Mouse (Mus musculus): ENCODE data around the gene Mettl27. TPM values are rescaled to one million over a fixed set of nuclear protein-coding genes. Genes with fewer than 3 reads are reported as not detected.
"Not testable (repeated sequence)": the region's sequence is repeated elsewhere in the genome, so short reads cannot be mapped to it uniquely, and the experiment has no call there.

The Mettl27 gene
- polyA plus RNA-seq, 1 experiment, result 26.7 TPM

DNA sequence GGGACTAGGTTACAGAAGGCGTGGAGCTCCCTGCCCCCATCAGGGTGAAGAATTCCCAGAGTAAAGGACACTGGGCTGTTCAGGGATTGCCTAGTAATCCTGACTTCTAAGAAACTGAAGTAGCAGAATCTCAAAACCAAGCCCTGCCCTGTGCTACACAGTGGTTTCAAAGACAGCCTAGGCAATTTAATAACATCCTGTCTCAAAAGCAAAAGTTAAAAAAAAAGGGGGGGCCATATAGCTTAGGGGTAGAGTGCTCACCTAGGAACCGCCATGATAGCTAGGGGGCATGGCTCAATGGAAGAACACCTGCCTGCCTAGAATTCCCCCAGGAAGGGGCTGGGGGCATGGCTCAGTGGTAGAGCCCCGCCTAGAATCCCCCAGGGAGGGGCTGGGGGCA is 6.9 kb downstream of the Mettl27 start:
- Histone ChIP-seq H3K27me3 (ENCODE audit: control insufficient read depth, insufficient read depth, low read length) (no peaks in the 10 kb centered on the region), H3K27ac (ENCODE audit: control insufficient read depth, insufficient read depth, low read length) (peak overlapping the region; percentile 46), H3K36me3 (ENCODE audit: control insufficient read depth, insufficient read depth, low read length) (no peaks in the 10 kb centered on the region), H3K4me3 (ENCODE audit: control insufficient read depth, insufficient read depth, low read length) (no peak overlapping the region), H3K4me1 (replicated peaks; ENCODE audit: control insufficient read depth, insufficient read depth, low read length) (peaks cover 40% of the 10 kb centered on the region)
- TF ChIP-seq CTCF (IDR thresholded peaks at IDR 0.05; ENCODE audit: borderline replicate concordance, control insufficient read depth, extremely low read depth, insufficient read depth, low read length, poor library complexity) (no peak), POLR2A (IDR thresholded peaks at IDR 0.05; ENCODE audit: control insufficient read depth, extremely low read depth, insufficient read depth, low read length, poor library complexity) (no peak)
- WGBS, result 70% methylated on average over 3 of the region's 3 CpGs
- DNase-seq, result no peak

DNA sequence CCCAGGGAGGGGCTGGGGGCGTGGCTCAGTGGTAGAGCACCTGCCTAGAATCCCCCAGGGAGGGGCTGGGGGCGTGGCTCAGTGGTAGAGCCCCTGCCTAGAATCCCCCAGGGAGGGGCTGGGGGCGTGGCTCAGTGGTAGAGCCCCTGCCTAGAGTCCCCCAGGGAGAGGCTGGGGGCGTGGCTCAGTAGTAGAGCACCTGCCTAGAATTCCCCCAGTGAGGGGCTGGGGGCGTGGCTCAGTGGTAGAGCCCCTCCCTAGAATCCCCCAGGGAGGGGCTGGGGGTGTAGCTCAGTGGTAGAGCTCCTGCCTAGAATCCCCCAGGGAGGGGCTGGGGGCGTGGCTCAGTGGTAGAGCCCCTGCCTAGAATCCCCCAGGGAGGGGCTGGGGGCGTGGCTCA is 7.4 kb downstream of the Mettl27 start:
- not testable (repeated sequence) for H3K27me3 ChIP-seq (ENCODE audit: control insufficient read depth, insufficient read depth, low read length); DNase-seq; H3K4me3 ChIP-seq (ENCODE audit: control insufficient read depth, insufficient read depth, low read length); H3K27ac ChIP-seq (ENCODE audit: control insufficient read depth, insufficient read depth, low read length); H3K36me3 ChIP-seq (ENCODE audit: control insufficient read depth, insufficient read depth, low read length)
- H3K4me1 ChIP-seq (replicated peaks; ENCODE audit: control insufficient read depth, insufficient read depth, low read length), result peaks cover 42% of the 10 kb centered on the region
- WGBS, result 100% methylated on average over 4 of the region's 7 CpGs

DNA sequence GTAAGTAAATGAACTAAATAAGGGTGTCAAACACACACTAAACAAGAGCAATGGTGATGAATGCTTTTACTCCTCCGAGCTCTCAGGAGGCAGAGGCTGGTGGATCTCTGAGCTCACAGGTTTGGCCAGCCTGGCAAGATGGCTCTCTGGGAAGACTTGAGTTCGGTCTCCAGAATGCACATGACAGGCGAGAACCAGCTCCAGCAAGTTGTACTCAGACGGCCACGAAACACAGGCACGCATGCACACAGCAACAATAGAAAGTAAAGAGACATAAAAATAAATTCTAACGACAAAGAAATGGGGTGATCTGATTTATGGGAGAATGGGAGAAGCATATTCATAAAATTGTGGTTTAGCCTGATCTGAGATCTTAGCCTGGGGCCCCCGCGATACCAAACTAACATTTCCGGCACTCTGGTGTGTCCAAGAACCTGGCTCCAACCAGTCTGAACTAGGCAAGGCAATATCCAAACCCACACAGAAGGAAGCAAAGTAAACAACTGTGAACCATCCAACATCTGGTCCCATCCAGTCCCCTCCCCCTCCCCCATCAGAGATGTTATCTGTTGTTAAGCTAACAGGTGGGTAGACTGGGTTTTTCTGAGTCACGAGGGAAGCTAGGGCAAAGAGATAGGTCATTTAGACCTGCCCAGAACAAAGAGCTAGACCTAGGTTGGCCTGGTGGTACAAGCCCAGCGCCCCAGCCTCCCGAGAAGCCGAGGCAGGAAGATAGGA is 9.5 kb downstream of the Mettl27 start:
- 23% methylated on average over 14 of the region's 14 CpGs for WGBS
- TF ChIP-seq CTCF (IDR thresholded peaks at IDR 0.05; ENCODE audit: borderline replicate concordance, control insufficient read depth, extremely low read depth, insufficient read depth, low read length, poor library complexity) (no peak), POLR2A (IDR thresholded peaks at IDR 0.05; ENCODE audit: control insufficient read depth, extremely low read depth, insufficient read depth, low read length, poor library complexity) (no peak)
- Histone ChIP-seq H3K36me3 (ENCODE audit: control insufficient read depth, insufficient read depth, low read length) (no peaks in the 10 kb centered on the region), H3K4me3 (ENCODE audit: control insufficient read depth, insufficient read depth, low read length) (no peak overlapping the region), H3K4me1 (replicated peaks; ENCODE audit: control insufficient read depth, insufficient read depth, low read length) (peaks cover 56% of the 10 kb centered on the region), H3K27me3 (ENCODE audit: control insufficient read depth, insufficient read depth, low read length) (no peaks in the 10 kb centered on the region), H3K27ac (ENCODE audit: control insufficient read depth, insufficient read depth, low read length) (peak overlapping the region; percentile 58)
- peak; percentile 75 for DNase-seq

DNA sequence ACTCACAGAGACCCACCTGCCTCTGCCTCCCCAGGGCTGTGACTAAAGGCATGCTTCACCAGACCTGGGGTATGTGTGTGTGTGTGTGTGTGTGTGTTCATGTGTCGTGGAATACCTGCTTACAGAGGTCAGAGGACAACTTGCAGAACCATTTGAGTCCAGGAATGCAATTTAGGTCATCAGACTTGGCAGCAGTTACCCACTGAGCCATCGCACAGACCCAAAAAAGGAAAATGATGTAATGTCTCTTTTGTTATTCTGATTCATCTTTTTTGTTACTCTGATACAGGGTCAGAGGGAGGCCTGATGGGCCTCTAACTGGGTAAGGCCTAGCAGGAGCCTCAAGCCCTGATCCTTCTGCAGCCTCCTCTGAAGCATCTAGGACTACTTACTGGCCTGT is 10.6 kb downstream of the Mettl27 start:
- Histone ChIP-seq H3K36me3 (ENCODE audit: control insufficient read depth, insufficient read depth, low read length) (no peaks in the 10 kb centered on the region), H3K4me3 (ENCODE audit: control insufficient read depth, insufficient read depth, low read length) (no peak overlapping the region), H3K4me1 (replicated peaks; ENCODE audit: control insufficient read depth, insufficient read depth, low read length) (peaks cover 67% of the 10 kb centered on the region), H3K27ac (ENCODE audit: control insufficient read depth, insufficient read depth, low read length) (no peak overlapping the region; the same call in 1 of the 2 replicates), H3K27me3 (ENCODE audit: control insufficient read depth, insufficient read depth, low read length) (no peaks in the 10 kb centered on the region)
- 75% methylated on average over 2 of the region's 2 CpGs for WGBS
- no peak for TF ChIP-seq POLR2A (IDR thresholded peaks at IDR 0.05; ENCODE audit: control insufficient read depth, extremely low read depth, insufficient read depth, low read length, poor library complexity)
- TF ChIP-seq CTCF (IDR thresholded peaks at IDR 0.05; ENCODE audit: borderline replicate concordance, control insufficient read depth, extremely low read depth, insufficient read depth, low read length, poor library complexity), result no peak
- DNase-seq, result no peak

DNA sequence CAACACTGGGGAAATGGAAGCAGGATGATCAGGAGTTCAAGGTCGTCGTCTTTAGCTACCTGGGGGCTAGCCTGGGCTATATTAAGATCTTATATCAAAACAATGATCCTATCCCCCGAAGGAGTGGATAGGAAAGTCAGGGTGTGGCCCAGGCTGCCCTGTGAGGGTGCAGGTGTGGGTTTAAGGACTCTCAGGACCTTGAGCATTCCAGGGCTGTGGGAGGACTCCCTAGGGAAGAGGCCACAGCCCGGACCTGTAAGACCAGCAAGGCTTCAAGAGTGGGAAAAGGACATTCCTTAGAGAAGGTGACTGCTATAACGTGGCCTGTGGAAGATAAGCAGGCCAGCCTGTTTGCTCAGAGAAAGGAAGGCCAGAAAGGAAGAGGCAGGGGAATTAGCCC is 12.0 kb downstream of the Mettl27 start:
- Histone ChIP-seq H3K4me1 (replicated peaks; ENCODE audit: control insufficient read depth, insufficient read depth, low read length) (peaks cover 73% of the 10 kb centered on the region), H3K36me3 (ENCODE audit: control insufficient read depth, insufficient read depth, low read length) (no peaks in the 10 kb centered on the region), H3K4me3 (ENCODE audit: control insufficient read depth, insufficient read depth, low read length) (no peak overlapping the region), H3K27ac (ENCODE audit: control insufficient read depth, insufficient read depth, low read length) (no peak overlapping the region), H3K27me3 (ENCODE audit: control insufficient read depth, insufficient read depth, low read length) (no peaks in the 10 kb centered on the region)
- WGBS, result 90% methylated on average over 5 of the region's 5 CpGs
- no peak for TF ChIP-seq POLR2A (IDR thresholded peaks at IDR 0.05; ENCODE audit: control insufficient read depth, extremely low read depth, insufficient read depth, low read length, poor library complexity)
- no peak for TF ChIP-seq CTCF (IDR thresholded peaks at IDR 0.05; ENCODE audit: borderline replicate concordance, control insufficient read depth, extremely low read depth, insufficient read depth, low read length, poor library complexity)
- DNase-seq, result no peak

DNA sequence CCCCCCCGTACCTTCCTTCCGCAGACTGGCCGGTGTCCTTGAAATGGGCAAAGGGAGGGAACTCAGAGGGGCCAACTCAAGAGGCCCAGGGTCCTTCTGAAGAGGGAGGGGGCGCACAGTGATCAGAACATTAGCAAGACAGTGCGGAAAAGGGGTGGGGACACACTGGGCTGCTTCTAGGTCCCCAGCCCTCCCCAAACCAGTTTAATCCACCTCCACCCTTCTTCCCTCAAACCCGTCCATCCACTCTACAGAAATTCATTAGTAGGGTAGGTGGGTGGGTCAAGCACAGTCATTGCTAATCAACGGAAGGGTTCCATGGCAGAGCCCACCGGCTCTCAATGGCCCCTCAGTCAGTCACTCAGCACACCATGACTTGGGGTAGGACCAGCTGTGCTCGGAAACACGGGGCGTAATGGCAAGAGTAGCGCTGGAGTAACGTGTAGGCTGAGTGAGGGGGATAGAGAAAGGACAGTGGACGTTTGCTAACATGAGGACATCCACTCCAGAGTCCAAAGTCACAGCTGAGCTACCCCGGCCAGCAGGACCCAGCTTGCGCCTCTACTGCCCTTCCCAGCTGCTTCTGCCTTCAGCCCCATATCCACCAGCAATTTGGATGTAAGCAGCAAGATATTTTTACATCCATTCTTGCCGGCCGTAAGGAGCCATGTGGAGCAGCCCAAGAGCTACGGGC is 13.2 kb downstream of the Mettl27 start:
- WGBS, result 85% methylated on average over 19 of the region's 19 CpGs
- Histone ChIP-seq H3K27me3 (ENCODE audit: control insufficient read depth, insufficient read depth, low read length) (no peaks in the 10 kb centered on the region), H3K4me3 (ENCODE audit: control insufficient read depth, insufficient read depth, low read length) (peak overlapping the region; percentile 40), H3K36me3 (ENCODE audit: control insufficient read depth, insufficient read depth, low read length) (no peaks in the 10 kb centered on the region), H3K27ac (ENCODE audit: control insufficient read depth, insufficient read depth, low read length) (no peak overlapping the region), H3K4me1 (replicated peaks; ENCODE audit: control insufficient read depth, insufficient read depth, low read length) (peaks cover 72% of the 10 kb centered on the region)
- no peak for DNase-seq
- TF ChIP-seq POLR2A (IDR thresholded peaks at IDR 0.05; ENCODE audit: control insufficient read depth, extremely low read depth, insufficient read depth, low read length, poor library complexity), result no peak
- TF ChIP-seq CTCF (IDR thresholded peaks at IDR 0.05; ENCODE audit: borderline replicate concordance, control insufficient read depth, extremely low read depth, insufficient read depth, low read length, poor library complexity), result no peak
